Mouse (Mus musculus) naive thymus-derived CD4-positive, alpha-beta T cell, adult 2 months (primary cell): ENCODE results near the gene Taf4.

Source experiments
- DNase-seq: peaks from one replicate; pipeline ENCODE4 v3.0.0-alpha.2; 2011; ENCODE audit warnings: low read depth

Gene Taf4

DNA sequence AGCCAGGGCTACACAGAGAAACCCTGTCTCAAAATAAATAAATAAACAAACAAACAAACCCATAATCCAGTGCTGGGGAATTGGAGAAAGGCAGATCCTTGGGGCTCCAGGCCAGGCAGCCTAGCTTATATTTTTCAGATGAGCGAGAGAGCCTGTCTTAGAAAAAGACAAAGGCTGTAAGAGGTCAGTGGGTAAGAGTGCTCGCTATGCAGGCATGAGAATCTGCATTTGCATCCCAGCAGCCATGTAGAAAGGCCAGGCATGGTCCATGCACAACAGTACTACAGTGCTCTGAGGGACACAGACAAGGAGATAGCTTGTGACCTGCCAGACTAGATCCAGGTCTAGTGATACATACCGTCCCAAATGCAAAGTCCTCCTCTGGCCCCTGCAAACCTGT lies 6.3 kb upstream of the Taf4 start:
- no peak for DNase-seq

DNA sequence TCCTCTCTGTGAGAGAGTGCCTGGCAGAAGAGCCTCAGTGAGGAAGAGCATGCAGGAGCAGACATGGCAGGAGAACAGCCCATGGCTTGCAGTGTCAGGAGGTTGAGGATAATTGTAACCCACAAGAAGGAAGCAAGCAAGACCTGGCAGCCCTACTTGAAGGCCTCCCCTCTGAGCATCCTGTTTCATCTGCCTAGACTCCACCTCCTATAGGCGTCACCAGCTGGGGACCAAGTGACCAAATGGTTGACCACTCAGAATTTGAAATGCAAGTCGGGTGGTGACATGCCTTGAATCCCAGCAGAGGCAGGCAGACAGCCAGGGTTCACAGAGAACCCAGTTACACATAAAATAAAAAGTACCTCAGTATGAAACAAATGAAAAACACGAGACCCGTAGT lies 4.2 kb upstream of the Taf4 start:
- no peak for DNase-seq

DNA sequence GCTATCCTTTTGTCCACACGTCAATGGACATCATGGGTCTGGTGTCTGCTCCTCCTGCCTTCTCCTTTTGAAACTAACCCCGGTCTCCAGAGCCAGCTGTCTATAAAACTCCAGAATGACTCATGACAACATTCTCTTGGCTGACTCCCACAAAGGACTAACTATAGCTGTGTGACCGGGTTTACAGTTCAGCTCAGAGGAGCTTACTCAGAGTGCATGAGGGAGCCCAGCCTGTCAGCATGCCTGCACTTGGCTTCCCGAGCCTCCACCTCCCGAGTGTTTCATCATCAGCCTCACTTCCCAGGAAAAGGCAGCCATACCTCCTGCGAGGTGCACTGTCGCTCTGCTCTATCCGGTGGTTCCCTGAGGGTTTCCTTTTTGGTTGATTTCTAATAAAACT lies 3.4 kb upstream of the Taf4 start:
- DNase-seq: no peak

GRCm38 (mm10) chr2:179978250-179978649 lies 1.8 kb upstream of the Taf4 start:
- DNase-seq: peak; percentile 39

GRCm38 (mm10) chr2:179977344-179978025 lies 1.0 kb upstream of the Taf4 start:
- no peak for DNase-seq

GRCm38 (mm10) chr2:179976295-179976627 lies 185 bp downstream of the Taf4 start:
- no peak for DNase-seq

DNA sequence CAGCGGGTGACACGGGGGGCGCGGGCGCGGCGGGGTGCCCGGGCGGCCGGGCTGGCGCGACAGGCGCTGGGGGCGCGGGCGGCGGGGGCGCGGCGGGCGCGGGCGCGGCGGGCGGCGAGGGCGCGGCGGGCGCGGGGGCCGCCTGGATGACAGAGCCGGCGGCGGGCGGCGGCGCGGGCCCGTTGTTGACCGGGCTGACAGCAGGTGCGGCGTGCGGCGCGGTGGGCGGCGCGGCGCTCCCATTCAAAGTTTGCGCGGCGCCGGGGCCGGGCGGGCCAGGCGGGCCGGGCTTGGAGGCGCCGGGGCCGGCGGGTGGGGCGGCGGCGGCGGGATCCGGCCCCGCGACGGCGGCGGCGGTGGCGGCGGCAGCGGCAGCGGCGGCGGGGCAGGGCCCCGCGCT lies 595 bp downstream of the Taf4 start:
- DNase-seq: no peak

GRCm38 (mm10) chr2:179974651-179975471 lies 1.6 kb downstream of the Taf4 start:
- DNase-seq: peak; percentile 41

GRCm38 (mm10) chr2:179973871-179974628 lies 2.4 kb downstream of the Taf4 start:
- peak; percentile 8 for DNase-seq

GRCm38 (mm10) chr2:179972406-179972805 lies 4.0 kb downstream of the Taf4 start:
- DNase-seq: no peak

DNA sequence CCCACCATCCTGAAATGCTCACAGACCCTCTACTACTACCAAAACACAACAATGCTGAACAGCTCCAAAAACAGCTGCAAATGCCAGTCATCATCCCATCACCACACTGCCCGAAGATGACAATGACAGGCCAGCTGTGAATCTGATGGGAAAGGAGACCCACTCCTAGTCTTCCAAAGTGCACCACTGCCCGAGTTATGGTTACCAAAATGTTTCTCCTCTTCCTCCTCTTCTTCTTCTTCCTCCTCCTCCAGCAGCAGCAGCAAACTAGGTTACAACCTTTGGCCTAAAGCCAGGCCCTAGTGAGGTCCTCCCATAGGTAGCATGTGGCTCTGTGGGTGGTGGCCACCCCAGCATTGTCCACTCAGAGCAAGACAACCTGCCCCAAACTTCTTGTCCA lies 4.6 kb downstream of the Taf4 start:
- DNase-seq: no peak

DNA sequence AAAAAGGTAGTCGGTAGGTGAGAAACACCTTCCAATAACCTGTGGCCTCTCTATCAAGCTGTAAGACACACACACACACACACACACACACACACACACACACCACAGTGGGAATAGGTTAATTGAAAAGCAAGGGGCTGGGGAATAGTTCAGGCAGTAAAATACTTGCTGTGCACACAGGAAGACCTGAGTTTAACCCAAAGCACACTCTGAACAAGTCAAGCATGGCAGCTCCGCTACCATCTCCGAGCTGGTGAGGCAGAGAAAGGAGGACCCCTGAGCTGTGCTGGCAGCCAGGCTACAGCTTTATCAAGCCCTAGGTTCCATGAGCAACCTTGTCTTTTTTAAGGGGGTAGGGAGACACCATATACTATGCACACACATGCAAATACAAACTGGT lies 7.3 kb downstream of the Taf4 start:
- no peak for DNase-seq

- no peak for DNase-seq
Observed at GRCm38 (mm10) chr2:179967633-179968032, 8.8 kb downstream of the Taf4 start.

- no peak for DNase-seq
Observed at GRCm38 (mm10) chr2:179961420-179961819, 15.0 kb downstream of the Taf4 start.

DNA sequence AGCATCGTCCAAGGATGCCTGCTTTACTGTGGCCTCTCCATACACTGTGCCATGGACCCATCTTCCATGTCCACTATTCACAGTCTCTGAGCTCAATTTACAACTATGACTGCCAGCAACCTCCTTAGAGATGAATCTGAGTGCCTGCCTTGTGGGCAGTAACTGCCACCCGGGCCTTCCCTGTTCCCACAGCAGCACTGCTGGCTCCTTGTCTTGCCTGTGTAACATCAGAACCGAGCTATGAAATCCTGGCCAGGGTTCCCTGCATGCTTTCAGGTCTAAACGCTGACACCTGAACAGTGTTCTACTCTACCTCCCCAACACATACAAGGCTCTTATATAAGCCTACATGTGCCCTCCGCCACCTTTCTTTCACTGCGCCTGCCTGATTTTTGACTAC lies 16.1 kb downstream of the Taf4 start:
- no peak for DNase-seq

GRCm38 (mm10) chr2:179959391-179959790 lies 17.1 kb downstream of the Taf4 start:
- DNase-seq: no peak

GRCm38 (mm10) chr2:179951542-179952524 lies 24.6 kb downstream of the Taf4 start:
- DNase-seq: no peak

GRCm38 (mm10) chr2:179948820-179949219 lies 27.6 kb downstream of the Taf4 start:
- DNase-seq: no peak

GRCm38 (mm10) chr2:179947607-179948006 lies 28.8 kb downstream of the Taf4 start:
- no peak for DNase-seq

- no peak for DNase-seq
Observed at GRCm38 (mm10) chr2:179946496-179946895, 29.9 kb downstream of the Taf4 start.

GRCm38 (mm10) chr2:179945051-179945450 lies 31.4 kb downstream of the Taf4 start:
- no peak for DNase-seq

- DNase-seq: no peak
Observed at GRCm38 (mm10) chr2:179941696-179942095, 34.8 kb downstream of the Taf4 start.
